Mouse (Mus musculus) induced T-regulatory cell, adult 2 months (primary cell): ENCODE data around the gene Dgkh.
"Not testable (repeated sequence)": the region's sequence is repeated elsewhere in the genome, so short reads cannot be mapped to it uniquely, and the experiment has no call there.

Experiments
- DNase-seq: peaks from one replicate; pipeline ENCODE4 v3.0.0-alpha.2; 2012; ENCODE audit warnings: low read depth

Gene Dgkh

DNA sequence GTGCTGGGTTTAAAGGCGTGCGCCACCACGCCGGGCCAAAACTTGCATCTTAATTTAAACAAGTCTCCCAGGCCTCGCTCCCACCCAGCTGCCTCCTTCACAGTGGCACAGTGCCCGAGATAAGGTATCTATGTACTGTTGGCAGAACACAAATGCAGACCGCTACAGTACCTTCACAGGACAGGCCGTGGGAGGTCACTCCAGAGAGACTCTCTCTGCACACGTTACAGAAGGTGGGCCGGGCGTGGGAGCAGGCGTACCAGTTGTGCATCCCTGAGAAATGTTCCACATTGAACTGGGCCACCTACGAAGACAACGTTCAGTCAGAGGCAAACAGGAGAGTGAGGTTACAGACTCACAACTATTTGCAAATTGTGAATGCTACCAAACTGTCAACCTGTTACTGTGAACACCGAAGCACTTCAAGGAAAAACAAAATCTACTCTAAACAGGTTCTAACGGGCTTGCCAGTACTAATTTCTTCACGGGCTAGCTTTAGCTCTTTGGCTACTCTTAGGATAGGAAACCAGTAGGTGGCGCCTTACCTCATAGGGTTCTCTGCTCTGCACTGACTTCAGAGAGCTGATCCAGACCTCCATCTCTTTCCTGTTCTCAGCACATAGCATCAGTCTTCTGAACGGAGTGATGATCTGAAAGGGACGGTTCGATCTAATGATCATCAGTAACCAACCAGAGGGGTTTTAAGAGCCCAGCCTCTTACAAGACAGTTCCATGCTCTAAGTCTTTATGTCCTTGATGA is 104.9 kb downstream of the Dgkh start:
- DNase-seq: peak; percentile 64

DNA sequence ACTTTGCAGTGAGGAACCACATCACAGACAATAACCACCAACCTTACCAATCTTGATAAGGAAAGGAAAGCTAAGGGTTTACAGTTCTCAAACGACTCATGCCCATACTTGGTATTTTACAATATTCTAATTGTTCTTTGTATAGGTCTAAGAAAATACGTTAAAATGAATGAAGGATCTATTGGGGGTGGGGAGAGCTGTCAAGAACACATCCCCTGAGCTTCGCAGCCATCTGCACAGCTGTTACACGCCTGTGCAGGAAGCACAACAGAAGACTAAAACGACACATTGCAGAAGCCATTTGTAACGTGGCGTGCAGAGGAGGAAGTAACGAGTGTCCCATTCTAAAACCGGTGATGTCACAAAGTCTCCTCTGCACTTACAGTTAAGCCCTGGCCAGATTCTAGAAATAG is 113.7 kb downstream of the Dgkh start:
- peak; percentile 63 for DNase-seq

DNA sequence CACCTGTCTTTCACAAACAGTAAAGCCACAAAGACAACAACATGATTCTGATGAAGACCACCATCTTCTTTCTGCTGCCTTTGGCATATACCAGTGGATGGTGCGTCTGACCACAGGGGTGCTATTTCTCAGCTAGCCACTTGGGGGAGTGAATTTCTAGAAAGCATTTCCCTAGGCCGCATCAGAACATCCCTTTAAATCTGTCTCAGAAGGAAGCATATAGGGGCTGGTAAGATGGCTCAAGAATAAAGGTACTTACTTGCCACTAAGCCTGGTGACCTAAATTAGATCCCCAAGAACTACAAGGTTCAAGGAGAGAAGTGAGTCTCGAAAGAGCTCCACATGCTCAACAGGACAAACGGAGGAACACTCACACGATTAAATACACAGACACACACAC is 119.0 kb downstream of the Dgkh start:
- DNase-seq: peak; percentile 49

DNA sequence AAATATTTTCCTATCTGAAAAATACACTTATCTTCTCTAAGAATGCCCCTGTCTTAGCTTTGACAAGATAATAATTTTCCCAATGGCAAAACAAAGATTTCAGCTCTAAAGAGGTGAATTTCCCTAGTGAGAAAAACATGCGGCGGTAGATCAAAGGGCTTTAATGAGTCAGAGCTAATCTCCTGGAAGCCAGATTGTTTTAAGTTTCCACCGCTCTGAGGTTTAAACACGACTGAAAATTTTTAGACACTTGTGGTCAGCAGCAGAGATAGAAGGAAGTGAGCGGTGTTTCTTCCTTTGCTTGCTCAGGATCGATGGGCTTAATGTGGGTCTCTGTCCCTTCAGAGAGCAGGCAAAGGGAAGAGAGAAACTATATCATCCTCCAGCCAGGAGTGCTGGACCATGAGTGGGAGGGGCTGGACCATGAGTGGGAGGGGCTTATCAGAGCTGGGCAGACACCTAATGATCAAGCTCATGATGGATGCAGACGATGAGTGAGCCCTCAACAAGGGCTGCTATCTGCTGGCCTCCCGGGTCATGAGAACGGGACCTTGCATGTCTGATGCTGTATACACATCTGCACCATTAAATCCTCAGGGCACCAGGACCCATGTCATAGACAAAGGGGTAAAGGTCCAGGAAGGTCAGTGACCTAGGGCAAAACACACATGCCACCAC is 120.3 kb downstream of the Dgkh start:
- DNase-seq: peak; percentile 75

DNA sequence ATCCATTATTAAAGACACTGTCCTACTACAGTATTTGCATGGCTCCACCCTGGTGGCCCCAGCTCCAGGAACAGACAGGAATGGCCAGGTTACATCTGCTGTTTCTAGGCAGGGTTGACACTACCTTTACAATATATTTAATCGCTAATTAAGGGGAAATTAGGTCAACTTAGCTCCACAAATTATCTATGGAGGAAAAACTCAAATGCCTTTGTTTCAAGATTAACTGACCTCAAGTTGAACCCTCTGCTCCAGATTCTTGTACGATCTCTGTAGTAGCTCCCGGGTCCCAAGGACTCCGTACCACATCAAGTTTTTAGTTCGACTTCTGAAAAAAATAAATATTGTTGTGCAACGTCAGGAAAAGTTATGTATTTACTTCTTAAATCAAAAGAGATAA is 137.7 kb downstream of the Dgkh start:
- no peak for DNase-seq

DNA sequence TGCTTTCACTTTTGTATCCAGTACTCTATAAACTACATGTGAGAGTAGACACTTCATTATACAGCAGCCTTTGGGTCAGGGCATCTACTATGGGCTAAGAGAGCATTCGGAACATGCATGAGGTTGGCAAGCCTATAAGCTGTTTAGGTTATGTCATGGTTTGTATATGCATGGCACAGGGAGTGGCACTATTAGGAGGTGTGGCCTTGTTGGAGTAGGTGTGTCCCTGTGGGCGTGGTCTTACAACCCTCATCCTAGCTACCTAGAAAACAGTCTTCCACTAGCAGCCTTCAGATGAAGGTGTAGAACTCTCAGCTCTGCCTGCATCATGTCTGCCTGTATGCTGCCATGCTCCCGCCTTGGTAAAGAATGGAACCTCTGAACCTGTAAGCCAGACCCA is 139.6 kb downstream of the Dgkh start:
- DNase-seq: no peak

DNA sequence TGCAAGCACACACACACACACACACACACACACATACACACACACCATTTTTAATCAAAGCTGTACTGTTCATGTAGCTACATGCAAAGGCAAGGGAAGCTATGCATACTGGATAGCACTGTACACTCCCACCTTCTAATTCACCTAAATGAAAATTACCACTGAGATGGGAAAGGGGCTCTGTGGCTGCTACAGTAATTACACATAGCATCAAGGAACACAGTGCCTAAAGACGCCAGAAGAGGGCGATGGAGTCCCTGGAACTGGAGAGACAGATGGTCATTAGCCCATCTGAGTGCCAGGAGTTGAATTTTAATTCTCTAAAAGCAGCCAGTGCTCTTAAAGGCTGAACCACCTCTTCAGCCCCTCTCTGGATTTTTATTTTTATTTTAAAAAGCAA is 142.2 kb downstream of the Dgkh start:
- DNase-seq: peak; percentile 72

DNA sequence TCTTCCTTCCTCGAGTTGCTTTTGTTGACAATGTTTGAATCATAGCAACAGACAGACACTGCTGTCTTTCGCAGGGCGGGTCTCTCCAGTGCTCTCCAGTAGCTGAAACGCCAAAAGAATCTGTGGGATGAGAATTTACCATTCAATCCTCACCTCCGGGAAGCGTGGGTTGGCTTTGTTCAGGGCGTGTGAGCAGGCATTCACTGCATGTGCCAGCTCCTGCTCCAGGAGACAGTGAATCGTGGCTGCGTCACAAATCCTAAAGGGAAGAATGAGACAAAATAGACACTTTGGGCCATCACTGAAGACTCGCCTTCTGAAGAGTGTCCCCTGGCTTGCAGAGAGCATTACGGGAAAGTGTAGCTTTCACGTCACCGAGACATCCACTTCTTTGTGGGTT is 148.4 kb downstream of the Dgkh start:
- no peak for DNase-seq

DNA sequence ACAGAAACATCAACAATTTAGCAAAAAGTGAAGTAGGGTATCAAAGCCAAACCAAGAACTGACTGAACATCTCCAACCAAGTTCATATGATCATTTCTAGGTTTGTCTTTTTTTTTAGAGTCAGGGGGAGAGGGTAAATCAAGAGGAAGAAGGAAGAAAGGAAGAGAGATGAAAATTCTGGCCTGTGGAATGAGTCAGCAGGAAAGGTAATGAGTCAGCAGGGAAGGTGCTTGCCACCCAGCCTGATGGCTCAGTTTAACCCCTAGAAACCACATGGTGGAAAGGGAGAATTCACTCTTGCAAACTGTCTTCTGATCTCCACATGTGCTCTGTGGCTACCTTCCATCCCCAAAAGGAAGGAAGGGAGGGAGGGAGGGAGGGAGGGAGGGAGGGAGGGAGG is 149.4 kb downstream of the Dgkh start:
- DNase-seq: peak; percentile 22

DNA sequence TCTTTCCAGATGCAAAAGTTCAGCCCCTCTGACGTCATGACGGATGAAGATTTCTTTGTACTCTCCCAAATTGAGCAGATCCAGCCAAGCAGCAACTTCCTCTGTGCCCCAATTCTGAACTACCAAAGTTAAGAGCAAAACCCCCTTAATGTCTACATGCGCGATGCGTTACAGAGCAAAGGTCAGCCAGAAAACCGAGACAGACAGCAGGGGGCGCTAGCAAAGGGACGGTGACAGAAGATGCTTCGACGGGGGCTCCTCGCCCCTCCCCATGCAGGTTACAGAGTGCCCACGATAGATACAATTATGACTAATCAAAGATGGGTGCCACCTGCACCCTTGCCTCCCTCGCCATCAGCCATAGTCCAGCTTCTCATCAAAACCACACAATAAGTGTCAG is 156.7 kb downstream of the Dgkh start:
- DNase-seq: peak; percentile 34

DNA sequence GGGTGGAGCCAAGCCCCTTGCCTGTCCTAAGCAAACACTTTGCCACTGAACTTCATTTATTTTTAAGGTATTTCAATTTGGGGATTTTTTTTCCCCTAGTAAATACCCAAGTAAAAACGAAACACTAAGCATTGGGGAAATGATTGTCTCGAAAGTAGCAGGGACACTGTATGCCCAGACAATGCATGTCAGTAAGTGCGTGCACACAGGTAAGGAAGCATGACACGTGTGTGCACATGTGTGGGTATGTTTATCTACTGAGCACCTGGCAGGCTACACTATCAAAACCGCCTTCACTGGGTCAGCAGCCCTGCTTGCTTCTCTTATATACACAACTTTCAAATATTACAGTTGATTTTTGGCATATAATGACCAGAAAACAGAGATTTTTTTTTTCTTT is 164.2 kb downstream of the Dgkh start:
- DNase-seq: no peak

DNA sequence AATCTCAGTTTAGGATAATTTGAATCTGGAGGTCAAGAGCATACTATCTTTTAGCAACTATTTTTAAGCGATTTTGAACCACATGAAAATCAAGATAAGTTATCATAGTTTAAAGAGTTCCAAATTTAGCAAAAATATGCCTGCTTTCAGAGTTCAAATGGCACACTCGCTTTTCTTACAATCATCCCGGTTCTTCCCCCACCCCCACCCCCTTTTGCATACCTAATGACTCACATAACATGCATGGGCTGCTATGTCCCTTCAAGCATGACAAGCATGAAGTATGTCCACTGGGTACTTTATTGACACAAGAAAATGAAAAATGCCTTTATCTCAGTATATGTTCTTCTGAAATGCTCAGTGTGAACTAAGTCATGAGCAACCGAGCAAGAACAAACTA is 166.1 kb downstream of the Dgkh start:
- DNase-seq: no peak

DNA sequence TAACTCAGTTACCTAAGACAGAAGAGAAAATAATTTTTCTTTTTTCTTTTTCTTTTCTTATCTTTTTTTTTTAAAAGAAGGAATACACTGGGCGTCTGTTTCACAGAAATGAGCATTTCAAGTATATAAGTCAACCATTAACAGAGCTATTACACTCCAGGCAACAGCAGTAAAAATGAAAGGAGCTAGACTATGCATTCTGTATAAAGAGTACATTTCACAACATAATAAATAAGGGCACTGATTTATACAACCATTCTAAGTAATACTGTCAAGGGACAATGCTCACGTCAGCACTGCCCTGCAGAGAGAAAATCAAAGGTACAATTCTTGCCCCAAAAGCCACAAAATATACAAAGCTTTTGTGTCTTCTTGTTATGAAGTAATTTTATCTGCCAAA is 168.3 kb downstream of the Dgkh start:
- DNase-seq: no peak

DNA sequence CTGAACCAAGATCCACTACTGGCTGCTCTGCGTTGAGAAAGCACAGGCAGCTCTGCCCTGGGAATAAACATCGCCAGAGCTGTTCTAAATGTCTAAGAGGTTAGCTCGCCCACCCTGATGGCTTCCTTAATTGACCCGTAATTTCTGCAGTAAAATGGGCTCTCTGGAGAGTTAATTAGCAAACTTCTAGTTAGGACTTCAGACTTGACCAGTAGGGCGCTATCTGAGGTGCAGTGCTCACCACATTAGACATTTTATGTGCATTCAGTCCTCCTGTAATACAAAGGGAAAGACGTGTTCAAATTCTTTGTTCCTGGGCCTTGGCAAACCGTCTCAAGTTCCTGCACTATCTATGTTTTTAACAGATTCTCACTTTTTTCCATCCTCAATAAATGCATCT is 169.4 kb downstream of the Dgkh start:
- no peak for DNase-seq

DNA sequence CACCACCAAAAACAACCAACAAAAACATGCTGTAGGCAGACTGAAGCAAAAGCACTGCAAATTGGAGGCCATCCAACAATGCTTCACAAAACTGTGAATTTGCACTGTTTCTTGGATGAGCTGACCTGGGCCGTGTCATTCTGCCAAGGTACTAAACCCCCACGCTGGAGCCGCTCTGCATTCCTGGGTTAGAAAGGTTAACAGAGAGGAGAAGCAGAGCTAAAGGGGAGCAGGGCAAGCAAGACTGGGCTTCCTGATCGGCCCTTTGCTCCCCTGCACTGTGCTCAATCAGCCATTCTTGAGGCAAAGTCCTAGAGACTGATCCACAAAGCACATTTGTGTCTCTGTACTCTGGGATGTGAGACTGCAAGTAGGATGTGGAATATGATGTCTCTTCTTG is 170.5 kb downstream of the Dgkh start:
- no peak for DNase-seq

DNA sequence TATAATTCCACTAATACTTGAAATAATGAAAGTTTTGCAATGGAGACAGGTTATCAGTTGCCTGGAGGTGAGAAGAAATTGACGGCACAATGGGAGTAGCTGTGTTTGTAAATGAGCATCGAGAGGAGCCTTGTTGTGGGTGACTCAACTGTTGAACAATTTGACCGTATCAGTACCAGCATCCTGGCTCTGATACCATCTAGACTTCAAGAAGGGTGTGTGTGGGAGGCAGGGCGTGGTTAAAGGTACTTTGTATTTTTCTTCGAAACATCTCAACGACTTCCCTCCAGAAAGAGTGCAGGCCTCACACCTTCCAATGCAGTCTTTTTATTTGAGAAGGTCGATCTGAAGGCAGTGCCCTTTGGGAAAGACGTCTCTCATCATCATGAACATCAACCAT is 173.5 kb downstream of the Dgkh start:
- DNase-seq: peak; percentile 79

DNA sequence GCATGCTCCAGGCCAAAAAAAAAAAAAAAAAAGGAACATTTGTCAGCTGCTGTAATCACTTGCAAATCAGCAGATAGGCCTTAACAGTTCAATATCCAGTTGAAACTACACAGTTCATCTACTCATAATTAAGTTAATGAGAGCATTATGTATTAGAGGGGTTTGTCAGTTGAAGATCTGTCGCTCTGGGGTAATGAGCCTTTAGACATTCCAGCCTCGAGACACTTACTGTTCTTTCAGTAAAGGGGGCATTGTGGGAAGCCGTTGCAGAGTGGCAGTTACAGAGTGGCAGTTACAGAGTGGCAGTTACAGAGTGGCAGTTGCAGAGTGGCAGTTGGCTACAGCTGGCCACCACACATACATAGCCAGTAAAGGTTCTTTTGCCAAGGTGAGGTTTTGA is 177.7 kb downstream of the Dgkh start:
- DNase-seq: not testable (repeated sequence)

DNA sequence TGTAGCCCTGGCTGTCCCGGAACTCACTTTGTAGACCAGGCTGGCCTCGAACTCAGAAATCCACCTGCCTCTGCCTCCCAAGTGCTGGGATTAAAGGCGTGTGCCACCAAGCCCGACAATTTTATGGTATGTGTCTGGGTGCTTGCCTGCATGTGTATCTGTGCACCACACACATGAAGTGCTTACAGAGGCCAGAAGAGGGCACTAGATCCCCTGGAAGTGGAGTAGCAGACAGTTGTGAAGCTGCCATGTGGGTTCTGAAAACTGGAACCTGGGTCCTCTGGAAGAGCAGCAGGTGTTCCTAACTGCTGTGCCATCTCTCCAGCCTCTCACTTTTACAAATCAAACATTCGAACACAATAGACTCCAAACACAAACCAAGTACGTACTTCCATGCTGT is 178.9 kb downstream of the Dgkh start:
- peak; percentile 39 for DNase-seq

DNA sequence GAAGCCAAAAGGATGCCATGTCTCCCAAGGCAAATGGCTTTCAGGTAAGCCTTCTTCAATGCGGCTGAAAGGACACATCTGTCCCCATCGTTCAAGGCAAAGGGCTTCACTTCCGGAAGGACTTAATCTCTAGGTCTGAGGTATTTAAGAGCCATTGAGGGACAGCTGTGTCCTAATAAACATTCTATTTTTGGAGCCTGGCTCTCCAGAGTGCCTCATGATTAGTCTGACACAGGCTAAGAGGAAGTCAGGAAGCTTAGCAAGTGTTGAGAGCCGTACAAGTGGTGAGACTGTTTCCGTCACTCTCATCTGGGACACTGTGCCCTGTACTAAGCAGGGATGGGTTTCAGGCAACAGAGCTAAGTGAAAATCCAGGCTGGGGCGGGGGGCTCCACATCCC is 183.8 kb downstream of the Dgkh start:
- no peak for DNase-seq

DNA sequence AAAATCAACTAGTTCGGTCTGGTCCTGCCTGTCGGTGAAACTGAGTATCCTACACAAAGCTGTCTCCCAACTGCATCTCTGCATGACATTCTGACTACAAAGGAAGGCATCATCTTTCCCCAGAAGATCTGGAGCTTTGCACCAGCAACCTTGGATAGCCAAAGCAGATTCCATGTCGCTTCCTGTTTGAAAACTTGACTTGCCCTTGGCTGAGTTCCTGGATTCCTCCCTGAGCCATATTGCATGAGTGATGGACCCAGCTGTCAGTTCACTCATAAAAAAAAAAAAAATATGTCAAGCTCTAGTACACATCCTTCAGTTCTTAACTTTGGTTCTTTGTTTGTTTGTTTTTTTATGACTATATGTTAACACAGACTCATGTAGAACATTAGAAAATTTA is 191.3 kb downstream of the Dgkh start:
- no peak for DNase-seq

DNA sequence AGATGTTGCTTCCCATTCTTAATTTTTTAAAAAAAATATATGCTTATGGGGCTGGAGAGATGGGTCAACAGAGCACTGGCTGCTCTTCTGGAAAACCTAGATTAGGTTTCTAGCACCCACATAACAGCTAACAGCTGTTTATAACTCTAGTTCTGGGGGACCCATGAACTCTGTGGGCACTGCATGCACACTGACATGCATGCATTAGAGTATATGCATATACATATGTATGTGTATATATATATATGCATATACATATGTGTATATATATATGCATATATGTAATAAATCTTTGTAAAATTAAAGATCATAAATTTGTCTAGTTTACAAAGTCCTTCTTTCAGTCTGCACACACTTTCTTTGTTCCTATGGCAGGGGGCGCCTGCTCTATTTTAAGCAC is 192.8 kb downstream of the Dgkh start:
- DNase-seq: no peak

DNA sequence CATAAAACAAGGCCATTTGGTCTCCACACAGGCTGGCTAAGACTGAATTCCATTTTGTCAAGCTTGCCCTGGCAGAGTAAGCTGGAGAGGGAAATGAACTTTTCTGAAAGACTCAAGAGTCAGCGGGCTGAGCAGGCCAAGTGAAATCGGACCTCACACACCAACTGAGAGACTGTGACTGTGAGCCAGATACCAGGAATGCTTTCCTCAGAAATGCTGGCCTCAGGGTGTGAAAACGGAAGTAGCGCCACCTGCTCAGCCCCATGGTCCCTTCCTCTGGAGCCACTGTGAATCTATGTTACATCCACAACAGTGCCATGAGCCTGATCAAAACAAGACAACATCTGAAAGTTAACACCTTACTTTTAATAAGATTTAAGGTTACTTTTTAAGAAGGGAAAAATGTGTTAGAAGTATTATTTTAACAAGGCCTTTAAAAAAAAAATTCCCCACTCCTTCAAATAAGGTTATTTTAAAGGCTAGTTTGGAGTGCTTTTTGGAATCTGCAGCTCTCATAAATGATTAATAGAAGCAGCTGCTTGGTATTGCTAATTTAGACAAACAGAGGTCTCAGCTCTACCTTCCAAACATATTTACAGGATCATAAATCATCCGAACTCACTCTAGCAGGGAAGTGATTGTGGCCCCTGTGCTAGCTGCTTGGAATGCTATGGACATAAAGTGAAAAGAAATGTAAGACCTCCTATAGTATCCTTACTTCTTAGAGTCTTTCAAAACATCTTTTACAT is 193.8 kb downstream of the Dgkh start:
- DNase-seq: no peak

DNA sequence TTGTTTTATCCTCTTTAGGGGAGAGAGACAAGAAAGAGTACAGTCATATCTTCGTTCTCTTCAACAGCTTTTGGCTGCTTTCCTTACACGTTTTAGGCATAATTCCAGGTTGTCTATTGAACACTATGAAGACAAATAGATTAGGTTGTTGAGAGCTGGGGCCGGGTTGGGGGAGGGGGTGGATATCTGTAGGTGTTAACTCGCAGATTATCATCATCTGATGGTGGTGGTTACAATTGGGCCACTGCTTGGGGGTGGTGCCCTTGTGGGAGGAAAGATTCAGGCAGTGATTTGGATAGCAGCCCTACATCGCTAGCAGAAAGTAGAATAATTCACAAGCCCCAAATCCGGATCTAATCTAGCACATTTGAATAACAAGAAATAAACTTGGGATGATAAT is 195.0 kb downstream of the Dgkh start:
- DNase-seq: peak; percentile 65
